Mouse (Mus musculus) megakaryocyte, embryonic 14.5 days (primary cell): ENCODE data around the gene Txlng. TPM values are rescaled to one million over a fixed set of nuclear protein-coding genes. Genes with fewer than 3 reads are reported as not detected.
A peak's percentile ranks its signal among the peaks of the same experiment; 100 is the strongest.

ENCODE experiments used
- H3K27me3 ChIP-seq: replicated peaks from 2 replicates; pipeline ENCODE3; 2012; ENCODE audit warnings: inconsistent platforms
- H3K36me3 ChIP-seq: replicated peaks from 2 replicates; pipeline ENCODE3; 2012; ENCODE audit warnings: low read length, inconsistent platforms, mixed read lengths
- H3K4me1 ChIP-seq: 2 replicates; pipeline ENCODE4 v1.6.1; 2012; ENCODE audit warnings: inconsistent platforms
- H3K4me3 ChIP-seq: replicated peaks from 2 replicates; pipeline ENCODE3; 2012; ENCODE audit warnings: moderate library complexity, mild to moderate bottlenecking, inconsistent platforms
- H3K9me3 ChIP-seq: 2 replicates; pipeline ENCODE4 v1.6.1; 2012; ENCODE audit warnings: inconsistent platforms
- FLI1 ChIP-seq: IDR thresholded peaks from 2 replicates; pipeline ENCODE4 v1.6.1; 2012; ENCODE audit warnings: low read length, inconsistent platforms, mixed read lengths
- GATA1 ChIP-seq: IDR thresholded peaks from 3 replicates; pipeline ENCODE4 v1.6.1; 2012; ENCODE audit warnings: mixed read lengths, low read length, inconsistent platforms, borderline replicate concordance
- polyA plus RNA-seq: library from polyadenylated mRNA; stranded (reverse); fragments of >175 nt; gene quantifications from 2 replicates; pipeline ENCODE4 v1.2.3, GENCODE M21; 2012; ENCODE audit warnings: low replicate concordance; ENCODE audit not compliant: insufficient read depth

Txlng gene
- polyA plus RNA-seq, 1 experiment: 1.6 TPM

DNA sequence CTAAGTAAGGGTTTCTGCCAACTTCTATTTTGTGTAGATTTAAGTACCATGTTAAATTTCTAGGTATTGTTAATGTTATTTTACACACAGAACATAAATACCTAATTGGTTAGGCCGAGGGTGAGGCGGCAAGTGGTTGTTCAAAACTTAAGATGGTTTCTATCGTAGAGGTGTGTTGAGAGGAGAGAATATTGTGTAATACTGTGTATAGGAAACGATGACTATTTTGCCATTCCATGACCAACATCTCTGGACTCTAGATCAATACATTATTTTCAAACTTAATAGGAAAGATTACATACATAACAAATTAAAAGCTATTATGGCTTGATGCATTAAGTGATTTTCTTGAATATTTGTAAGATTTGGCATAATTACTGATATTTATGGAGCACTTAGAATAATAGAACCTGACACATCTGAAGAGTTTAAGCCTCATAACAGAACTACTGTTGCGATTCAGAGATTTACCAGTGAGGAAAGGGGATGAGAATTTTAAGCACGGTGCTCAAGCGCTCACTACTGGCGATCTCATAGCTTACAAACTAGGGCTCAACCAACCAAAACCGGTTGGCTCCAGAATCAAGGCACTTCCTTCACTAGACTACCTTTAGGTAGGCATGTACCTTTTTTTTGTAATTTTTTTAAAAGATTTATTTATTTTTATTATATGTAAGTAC, 67.4 kb downstream of the Txlng start:
- peaks cover 9% of the 10 kb centered on the region for H3K9me3 ChIP-seq
- peaks cover 3% of the 10 kb centered on the region for H3K27me3 ChIP-seq
- peaks cover 3% of the 10 kb centered on the region; the same call in 1 of the 2 replicates for H3K4me1 ChIP-seq
- H3K36me3 ChIP-seq: peaks cover 10% of the 10 kb centered on the region
- no peak for TF ChIP-seq GATA1
- TF ChIP-seq FLI1: no peak
- peak overlapping the region; percentile 92 for H3K4me3 ChIP-seq

DNA sequence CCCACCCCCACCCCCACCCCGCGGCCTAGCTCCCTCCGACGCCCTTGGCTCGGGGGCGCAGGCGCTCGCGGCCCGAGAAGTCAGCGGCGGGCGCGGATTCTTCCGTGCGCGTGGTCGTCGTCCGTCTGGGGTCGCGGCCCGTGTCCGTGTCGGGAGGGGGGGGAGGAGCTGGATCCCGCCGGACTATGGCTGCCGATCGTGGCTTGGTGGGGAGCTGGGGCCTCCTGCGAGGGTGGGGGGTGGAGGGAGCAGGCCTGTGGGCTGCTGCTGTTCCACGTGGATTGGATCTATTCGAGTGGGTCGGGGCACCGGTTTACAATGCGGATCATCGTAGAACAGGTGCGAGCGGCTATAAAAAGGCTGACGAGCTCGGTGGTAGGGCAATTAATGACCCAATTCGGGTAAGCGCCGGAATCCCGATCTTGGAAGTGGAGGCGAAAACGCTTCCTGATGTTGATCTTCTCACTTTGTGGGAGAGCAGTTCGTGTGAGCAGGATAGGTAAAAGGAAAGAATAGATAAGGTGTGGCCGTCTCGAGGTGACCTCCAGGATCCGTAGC, 68.2 kb downstream of the Txlng start:
- Histone ChIP-seq H3K4me1 (peaks cover 3% of the 10 kb centered on the region; the same call in 1 of the 2 replicates), H3K9me3 (peaks cover 9% of the 10 kb centered on the region), H3K27me3 (peaks cover 5% of the 10 kb centered on the region), H3K36me3 (peaks cover 8% of the 10 kb centered on the region), H3K4me3 (peak overlapping the region; percentile 92)
- TF ChIP-seq FLI1 (no peak), GATA1 (no peak)

DNA sequence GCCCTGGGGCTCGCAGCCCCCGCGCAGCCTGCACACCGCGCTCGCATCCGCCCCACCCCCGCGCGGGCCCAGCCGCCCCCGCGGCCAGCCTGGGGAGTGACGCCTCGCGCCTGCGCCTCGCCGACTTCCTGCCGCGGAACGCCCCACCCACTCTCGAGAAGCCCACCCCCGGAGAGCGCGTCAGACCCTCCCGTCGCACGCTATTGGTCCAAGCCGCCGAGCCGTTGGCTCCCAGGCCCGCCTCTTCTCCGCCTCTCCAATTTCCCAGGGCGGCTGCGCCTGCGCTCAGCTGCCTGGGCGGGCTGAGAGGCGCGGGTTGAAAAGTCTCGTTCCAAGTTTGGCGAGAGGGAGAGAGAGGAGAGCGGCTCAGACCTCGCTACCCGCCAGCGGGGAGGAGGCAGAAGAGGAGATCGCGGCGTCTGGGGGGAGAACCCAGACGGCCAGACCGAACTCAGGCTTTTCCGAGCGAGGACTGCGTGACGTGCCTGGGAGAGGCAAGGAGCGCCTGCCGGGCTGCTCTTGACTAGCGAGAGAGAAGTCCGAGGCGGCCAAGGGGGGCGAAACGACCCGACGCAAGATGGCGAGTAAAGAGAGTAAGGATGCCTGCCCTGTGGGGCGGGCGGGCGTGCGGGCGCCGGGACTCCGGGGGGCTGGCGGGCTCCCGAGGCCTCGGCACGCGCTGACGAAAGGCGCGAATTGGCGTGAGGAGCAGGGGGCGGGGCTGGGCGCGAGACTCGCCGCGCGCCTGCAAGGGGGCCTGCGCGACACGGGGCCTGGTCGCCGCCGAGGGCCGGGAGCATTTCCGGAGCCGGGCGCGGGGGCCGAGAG, 68.9 kb downstream of the Txlng start, which contains the start of gene Rbbp7:
Gene Rbbp7, plus strand, starts transcription at position 288 of the 828 bp plus-strand sequence.
- Histone ChIP-seq H3K4me3 (peak within 1 kb of the TSS; percentile 92), H3K36me3 (peaks cover 8% of the 10 kb centered on the region), H3K9me3 (peaks cover 9% of the 10 kb centered on the region), H3K27me3 (peaks cover 6% of the 10 kb centered on the region), H3K4me1 (peaks cover 3% of the 10 kb centered on the region; the same call in 1 of the 2 replicates)
- TF ChIP-seq GATA1 (no peak), FLI1 (no peak)

GRCm38 (mm10) chrX:162759251-162760114, 69.8 kb downstream of the Txlng start:
- Histone ChIP-seq H3K9me3 (peaks cover 9% of the 10 kb centered on the region), H3K4me1 (peaks cover 3% of the 10 kb centered on the region; the same call in 1 of the 2 replicates), H3K36me3 (peaks cover 8% of the 10 kb centered on the region), H3K4me3 (peak overlapping the region; percentile 92), H3K27me3 (peaks cover 8% of the 10 kb centered on the region)
- TF ChIP-seq GATA1 (no peak), FLI1 (no peak)

GRCm38 (mm10) chrX:162756058-162756457, 73.2 kb downstream of the Txlng start:
- no peaks in the 10 kb centered on the region for H3K36me3 ChIP-seq
- TF ChIP-seq GATA1: no peak
- TF ChIP-seq FLI1: no peak
- H3K4me1 ChIP-seq: peaks cover 3% of the 10 kb centered on the region; the same call in 1 of the 2 replicates
- H3K9me3 ChIP-seq: peaks cover 7% of the 10 kb centered on the region
- peaks cover 15% of the 10 kb centered on the region for H3K27me3 ChIP-seq
- H3K4me3 ChIP-seq: no peak overlapping the region

DNA sequence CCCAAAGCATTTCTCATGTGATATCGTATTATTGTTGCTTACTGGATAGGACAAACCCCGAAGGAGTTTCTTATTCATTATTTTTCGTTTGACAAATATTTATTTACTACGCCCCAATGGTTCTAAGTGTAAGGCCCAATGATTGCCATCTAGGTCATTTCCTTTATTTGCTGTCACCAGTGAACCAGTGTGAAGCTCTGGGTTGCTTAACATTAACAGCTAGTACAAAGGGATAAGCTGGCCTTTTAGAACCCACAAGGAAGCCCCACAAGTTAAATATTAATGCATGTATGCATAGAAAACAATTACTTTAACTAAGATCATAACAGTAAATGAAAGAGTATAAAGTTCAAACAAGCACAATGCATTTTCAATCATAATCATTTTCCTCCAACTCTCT, 74.9 kb downstream of the Txlng start:
- Histone ChIP-seq H3K4me3 (no peak overlapping the region), H3K4me1 (peaks cover under 1% of the 10 kb centered on the region; the same call in 1 of the 2 replicates), H3K27me3 (peaks cover 18% of the 10 kb centered on the region), H3K36me3 (no peaks in the 10 kb centered on the region), H3K9me3 (no peaks in the 10 kb centered on the region)
- TF ChIP-seq GATA1: no peak
- no peak for TF ChIP-seq FLI1

- Histone ChIP-seq H3K4me3 (no peak overlapping the region), H3K4me1 (no peaks in the 10 kb centered on the region), H3K36me3 (no peaks in the 10 kb centered on the region), H3K27me3 (peaks cover 24% of the 10 kb centered on the region), H3K9me3 (no peaks in the 10 kb centered on the region)
- TF ChIP-seq GATA1 (no peak), FLI1 (no peak)
These were observed 76.8 kb downstream of the Txlng start for GRCm38 (mm10) chrX:162752418-162752817.

DNA sequence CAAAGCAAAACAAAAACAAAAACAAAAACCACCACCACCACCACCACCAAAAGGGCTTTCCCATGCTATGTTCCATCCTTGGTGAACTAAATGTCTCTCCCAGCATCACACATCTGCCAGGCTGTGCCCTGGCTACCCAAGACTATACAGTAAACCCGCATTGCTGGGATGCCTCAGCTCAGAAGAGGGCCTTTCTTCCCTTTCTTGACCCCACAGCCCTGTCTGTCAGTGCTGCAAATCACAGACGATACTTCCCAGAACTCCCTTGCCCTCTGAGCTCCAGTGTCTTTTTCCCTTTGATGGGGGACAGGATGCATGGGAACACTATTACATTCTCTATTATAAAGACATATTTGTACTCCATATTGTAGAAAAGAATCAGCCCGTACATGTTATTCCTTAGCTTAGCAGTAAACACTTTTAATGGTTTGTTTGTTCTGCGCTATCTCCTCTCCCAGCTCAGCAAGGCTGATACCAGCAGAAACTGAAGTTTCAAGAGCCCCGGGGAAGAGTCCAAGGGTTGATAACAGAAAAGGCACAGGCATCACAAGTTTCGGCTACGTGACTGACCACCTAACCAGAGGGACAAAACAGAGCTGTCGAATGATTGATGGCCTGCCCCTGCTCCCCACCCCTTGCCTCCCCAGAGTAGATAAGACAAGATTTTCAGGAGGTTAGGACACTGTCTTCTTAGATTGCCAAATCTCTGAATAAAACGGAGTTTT, 80.4 kb downstream of the Txlng start:
- no peak for TF ChIP-seq GATA1
- TF ChIP-seq FLI1: no peak
- Histone ChIP-seq H3K4me1 (no peaks in the 10 kb centered on the region), H3K27me3 (peaks cover 21% of the 10 kb centered on the region), H3K4me3 (no peak overlapping the region), H3K36me3 (no peaks in the 10 kb centered on the region), H3K9me3 (no peaks in the 10 kb centered on the region)
